Mouse (Mus musculus): ENCODE results near the gene Olfr1408. TPM values are rescaled to one million over a fixed set of nuclear protein-coding genes. Genes with fewer than 3 reads are reported as not detected.

The Olfr1408 gene
- not detected for polyA plus RNA-seq (2017; shearing (Covaris generic))

GRCm38 (mm10) chr1:173137274-173137673, at the start of gene Olfr1408:
Olfr1408 (minus strand) TSS chr1:173137374.

Other genes with a start within 250 kb of the Olfr1408 start
- gene Apcs, start 242.3 kb downstream of the Olfr1408 start, polyA plus RNA-seq (2017; shearing (Covaris generic)): not detected
- gene Olfr16, start 187.0 kb downstream of the Olfr1408 start, polyA plus RNA-seq (2017; shearing (Covaris generic)): not detected
- gene Olfr1406, start 53.3 kb upstream of the Olfr1408 start, polyA plus RNA-seq (2017; shearing (Covaris generic)): 0.21 TPM
- not detected for gene Olfr218, start 60.4 kb upstream of the Olfr1408 start, polyA plus RNA-seq (2017; shearing (Covaris generic))
- not detected for gene Olfr1404, start 75.0 kb upstream of the Olfr1408 start, polyA plus RNA-seq (2017; shearing (Covaris generic))
- not detected for gene Fcer1a, start 89.8 kb upstream of the Olfr1408 start, polyA plus RNA-seq (2017; shearing (Covaris generic))
- not detected for gene Olfr418, start 128.6 kb upstream of the Olfr1408 start, polyA plus RNA-seq (2017; shearing (Covaris generic))
- gene Mptx2, start 140.4 kb upstream of the Olfr1408 start, polyA plus RNA-seq (2017; shearing (Covaris generic)): not detected
- gene Ackr1, start 196.4 kb upstream of the Olfr1408 start, polyA plus RNA-seq (2017; shearing (Covaris generic)): not detected
- 58.3 TPM for gene Aim2, start 213.5 kb upstream of the Olfr1408 start, polyA plus RNA-seq (2017; shearing (Covaris generic))
- not detected for gene Cadm3, start 230.3 kb upstream of the Olfr1408 start, polyA plus RNA-seq (2017; shearing (Covaris generic))